13 mouse cellular contexts compared by ENCODE assay signal in the genomic region with DNA sequence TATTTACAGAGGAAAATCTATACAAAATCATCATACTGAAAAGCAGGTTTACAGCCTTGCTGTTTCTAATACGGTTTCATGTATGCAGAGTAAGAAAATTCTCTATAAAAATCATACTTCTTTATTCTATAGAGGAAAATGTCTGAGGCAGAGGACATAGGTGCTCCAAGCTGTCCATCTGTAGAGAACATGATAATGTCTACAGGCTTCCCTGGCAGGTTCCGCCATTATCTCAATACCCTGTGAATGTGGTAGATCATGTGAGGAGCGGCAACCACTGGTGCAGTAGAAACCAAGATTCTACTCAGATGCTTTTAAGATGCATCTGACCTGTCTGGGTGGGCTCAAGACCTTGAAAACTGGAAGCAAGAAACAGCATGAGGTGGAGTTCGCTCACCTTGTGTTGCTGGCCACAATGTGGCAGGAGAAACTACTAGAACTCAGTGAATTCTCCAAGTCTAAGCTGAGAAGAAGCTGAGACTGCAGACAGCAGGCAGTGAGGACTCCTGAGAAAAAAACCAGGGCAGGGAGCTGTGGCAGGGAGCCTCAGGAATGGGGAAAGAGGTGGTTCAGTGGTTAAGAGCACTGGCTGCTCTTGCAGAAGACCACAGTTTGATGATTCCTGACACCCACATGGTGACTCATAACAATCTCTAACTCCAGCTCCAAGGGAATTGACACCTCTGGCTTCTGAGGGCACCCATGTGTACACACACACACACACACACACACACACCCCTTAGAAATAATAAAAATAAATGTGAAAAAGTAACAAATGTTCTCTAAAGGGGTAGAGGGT. TPM values are rescaled to one million over a fixed set of nuclear protein-coding genes. Genes with fewer than 3 reads are reported as not detected.
DNase-seq lines count a peak whose midpoint lies in the region; ATAC-seq and TF ChIP-seq lines count a peak whose summit lies in the region.
"Had no signal": no experiment of that assay in that cellular context is flagged by ENCODE, and none has a peak within 500 bp of the region (broad histone marks: within the 10 kb centered on the region; RNA-seq: fewer than 3 reads in every experiment).

No protein-coding gene starts in this region.

- no peaks in the 10 kb centered on the region for H3K27me3 ChIP-seq in heart, embryonic 16.5 days (ENCODE audit: control insufficient read depth, insufficient read depth, low read length)
- H3K27me3 ChIP-seq in MEL (ENCODE audit: control insufficient read depth in 1 of 2, insufficient read depth in 2 of 2, low read length in 2 of 2) = no peaks in the 10 kb centered on the region
- no peaks in the 10 kb centered on the region for H3K27me3 ChIP-seq in liver, embryonic 16.5 days (ENCODE audit: control insufficient read depth, insufficient read depth, low read depth, low read length)
- H3K27me3 ChIP-seq in midbrain, embryonic 16.5 days (ENCODE audit: control insufficient read depth, insufficient read depth, low read depth, low read length) = no peaks in the 10 kb centered on the region
- H3K27me3 ChIP-seq: midbrain, embryonic 12.5 days had no signal

- TF ChIP-seq EP300 in MEL (IDR thresholded peaks at IDR 0.05; ENCODE audit: low read depth in 1 of 2, low read length in 2 of 2) = peak in 1 of 2 experiments; percentile 31; a peak in 1 of 4 replicates

- no peak for TF ChIP-seq RAD21 in MEL (IDR thresholded peaks at IDR 0.05; ENCODE audit: low read depth, low read length)

- WGBS in heart, embryonic 16.5 days = 88% methylated on average over 4 of the region's 4 CpGs
- WGBS in liver, embryonic 16.5 days (ENCODE audit: insufficient replicate concordance) = 44% methylated on average over 4 of the region's 4 CpGs
- 97% methylated on average over 4 of the region's 4 CpGs for WGBS in midbrain, embryonic 16.5 days

- peaks cover 73% of the 10 kb centered on the region for H3K4me1 ChIP-seq in heart, embryonic 16.5 days (ENCODE audit: control insufficient read depth, insufficient read depth, low read length)
- peaks cover 51 to 73% of the 10 kb centered on the region in 2 experiments for H3K4me1 ChIP-seq in MEL (ENCODE audit: control insufficient read depth in 1 of 2, insufficient read depth in 2 of 2, low read length in 2 of 2)
- H3K4me1 ChIP-seq in bone marrow macrophage, adult 2 months (ENCODE audit: control insufficient read depth, insufficient read depth, low read length) = peaks cover 59% of the 10 kb centered on the region
- peaks cover 92% of the 10 kb centered on the region for H3K4me1 ChIP-seq in liver, embryonic 16.5 days (ENCODE audit: control insufficient read depth, low read depth, low read length)
- H3K4me1 ChIP-seq in midbrain, embryonic 16.5 days (ENCODE audit: control insufficient read depth, insufficient read depth, low read length) = peaks cover 29% of the 10 kb centered on the region

- peaks cover 32% of the 10 kb centered on the region for H3K79me2 ChIP-seq in MEL (ENCODE audit: control insufficient read depth, insufficient read depth, low read length, poor library complexity)

- no peak for DNase-seq in heart, postnatal 14 days
- DNase-seq in MEL (ENCODE audit: low read depth, low spot score) = no peak
- no peak for DNase-seq in lung, postnatal 36 days
- DNase-seq: cerebellum, adult 11-12 months; cerebellum, postnatal 36 days; kidney, postnatal 25 days; lung, postnatal 4 days had no signal

- no peak for ATAC-seq in heart, embryonic 16.5 days (replicated peaks; ENCODE audit: extremely low read depth, insufficient read depth, low FRiP score)
- ATAC-seq in liver, embryonic 16.5 days (ENCODE audit: low read depth) = no peak
- no peak for ATAC-seq in midbrain, embryonic 16.5 days
- no peak for ATAC-seq in frontal cortex, adult (ENCODE audit: low TSS enrichment)

- intact Hi-C loops in heart, postnatal 14 days (cut with DNase I) = loop anchor here (5.0 kb wide), 1 partner anchor 101 kb away; no protein-coding TSS in a partner anchor

- H3K4me2 ChIP-seq in heart, embryonic 16.5 days (ENCODE audit: low read depth, low read length) = no peak overlapping the region
- H3K4me2 ChIP-seq in liver, embryonic 16.5 days (ENCODE audit: low read depth, low read length) = peak overlapping the region; percentile 79
- H3K4me2 ChIP-seq in midbrain, embryonic 16.5 days (ENCODE audit: low read length) = no peak overlapping the region
- H3K4me2 ChIP-seq: midbrain, embryonic 12.5 days had no signal

- H3K36me3 ChIP-seq in heart, embryonic 16.5 days (ENCODE audit: control insufficient read depth, insufficient read depth) = no peaks in the 10 kb centered on the region
- peaks cover 0 to 79% of the 10 kb centered on the region in 2 experiments; a peak in 2 of 4 replicates for H3K36me3 ChIP-seq in MEL (ENCODE audit: control insufficient read depth in 1 of 2, insufficient read depth in 2 of 2, low read length in 2 of 2)
- no peaks in the 10 kb centered on the region for H3K36me3 ChIP-seq in liver, embryonic 16.5 days (ENCODE audit: control insufficient read depth, insufficient read depth)
- H3K36me3 ChIP-seq in midbrain, embryonic 16.5 days (ENCODE audit: control insufficient read depth, insufficient read depth, low read length) = no peaks in the 10 kb centered on the region
- H3K36me3 ChIP-seq: midbrain, embryonic 12.5 days had no signal

- no peak for TF ChIP-seq CTCF in MEL (IDR thresholded peaks at IDR 0.05 in 2 of 3, conservative IDR thresholded peaks at IDR 0.05 in 1 of 3; ENCODE audit: control insufficient read depth in 1 of 3, insufficient read depth in 1 of 3, low read depth in 2 of 3, low read length in 3 of 3, poor library complexity in 1 of 3, severe bottlenecking in 1 of 3)
- no peak for TF ChIP-seq CTCF in bone marrow macrophage, adult 2 months (IDR thresholded peaks at IDR 0.05; ENCODE audit: low read depth, low read length)

- no peak overlapping the region for H3K9ac ChIP-seq in heart, embryonic 16.5 days (ENCODE audit: low read length)
- no peak overlapping the region for H3K9ac ChIP-seq in MEL (ENCODE audit: control insufficient read depth, low read depth, low read length, poor library complexity, severe bottlenecking)
- H3K9ac ChIP-seq in liver, embryonic 16.5 days (ENCODE audit: low read depth, low read length) = peak overlapping the region; percentile 64
- no peak overlapping the region for H3K9ac ChIP-seq in midbrain, embryonic 16.5 days (ENCODE audit: low read depth, low read length)
- H3K9ac ChIP-seq: midbrain, embryonic 12.5 days had no signal

- H3K27ac ChIP-seq in heart, embryonic 16.5 days (ENCODE audit: low read length) = peak overlapping the region; percentile 5; the same call in 1 of the 2 replicates
- peak overlapping the region; percentile 98 for H3K27ac ChIP-seq in MEL (ENCODE audit: control insufficient read depth, low read depth, low read length)
- peak overlapping the region; percentile 51; the same call in 1 of the 2 replicates for H3K27ac ChIP-seq in bone marrow macrophage, adult 2 months (ENCODE audit: insufficient read depth, low read depth, low read length)
- H3K27ac ChIP-seq in liver, embryonic 16.5 days (ENCODE audit: low read length) = peak overlapping the region; percentile 99
- H3K27ac ChIP-seq in midbrain, embryonic 16.5 days (ENCODE audit: low read length) = no peak overlapping the region
- H3K27ac ChIP-seq: midbrain, embryonic 12.5 days had no signal

- no peak overlapping the region for H3K4me3 ChIP-seq in heart, embryonic 16.5 days (ENCODE audit: low read length)
- no peak overlapping the region for H3K4me3 ChIP-seq in MEL (ENCODE audit: control insufficient read depth in 1 of 2, insufficient read depth in 1 of 2, low read depth in 2 of 2, low read length in 2 of 2)
- H3K4me3 ChIP-seq in bone marrow macrophage, adult 2 months (ENCODE audit: insufficient read depth, low read length) = no peak overlapping the region
- peak overlapping the region; percentile 7; the same call in 1 of the 2 replicates for H3K4me3 ChIP-seq in liver, embryonic 16.5 days (ENCODE audit: low read depth, low read length)
- no peak overlapping the region for H3K4me3 ChIP-seq in midbrain, embryonic 16.5 days (ENCODE audit: low read depth, low read length)
- H3K4me3 ChIP-seq: midbrain, embryonic 12.5 days had no signal

- no peaks in the 10 kb centered on the region for H3K9me3 ChIP-seq in heart, embryonic 16.5 days (replicated peaks; ENCODE audit: control insufficient read depth, low read length)
- H3K9me3 ChIP-seq in MEL (replicated peaks; ENCODE audit: insufficient read depth, low read length) = no peaks in the 10 kb centered on the region
- H3K9me3 ChIP-seq in liver, embryonic 16.5 days (replicated peaks; ENCODE audit: control insufficient read depth, low read length) = no peaks in the 10 kb centered on the region
- H3K9me3 ChIP-seq in midbrain, embryonic 16.5 days (replicated peaks; ENCODE audit: control insufficient read depth, low read length, poor library complexity, severe bottlenecking) = no peaks in the 10 kb centered on the region
- H3K9me3 ChIP-seq: midbrain, embryonic 12.5 days had no signal

- TF ChIP-seq POLR2A in MEL (IDR thresholded peaks at IDR 0.05; ENCODE audit: control insufficient read depth in 1 of 2, insufficient read depth in 1 of 2, low read depth in 1 of 2, low read length in 2 of 2, poor library complexity in 1 of 2) = no peak
- TF ChIP-seq POLR2A in bone marrow macrophage, adult 2 months (IDR thresholded peaks at IDR 0.05; ENCODE audit: borderline replicate concordance, low read depth, low read length) = no peak

TF ChIP-seq in MEL, 35 proteins besides CTCF, POLR2A, EP300 and RAD21 (continues in another document):
- no peak for TF ChIP-seq MAX (IDR thresholded peaks at IDR 0.05; ENCODE audit: low read length)
- no peak for TF ChIP-seq MXI1 (IDR thresholded peaks at IDR 0.05; ENCODE audit: low read depth, low read length)
- peak; percentile 56; the same call in 1 of the 2 replicates for TF ChIP-seq BHLHE40 (IDR thresholded peaks at IDR 0.05; ENCODE audit: borderline replicate concordance, low read depth, low read length)
- peak; percentile 64 for TF ChIP-seq USF1 (IDR thresholded peaks at IDR 0.05; ENCODE audit: low read depth, low read length)
- TF ChIP-seq ETS1 (IDR thresholded peaks at IDR 0.05; ENCODE audit: low read depth, low read length) = peak; percentile 50; the same call in 1 of the 2 replicates
- no peak for TF ChIP-seq ZC3H11A (IDR thresholded peaks at IDR 0.05; ENCODE audit: low read depth, low read length)
- 0 out of 2 replicates have a peak, but pooled peaks have one; percentile 1 for TF ChIP-seq SIN3A (IDR thresholded peaks at IDR 0.05; ENCODE audit: low read length)
- TF ChIP-seq POLR2AphosphoS2 (IDR thresholded peaks at IDR 0.05; ENCODE audit: low read length) = no peak

RNA-seq across cellular contexts. Expression of gene Tmem131, which starts 20.6 kb away (rescaled TPM):
- 8.9 and 9.0 TPM in 2 replicates for polyA plus RNA-seq in heart, embryonic 16.5 days (2015; fragmentation: Nextera tagmentation; extraction: Ambion mirVana)
- total RNA-seq in heart, postnatal 14 days (2021) = 10 to 100 TPM; 40.1 to 42.7 TPM
- 11.4 and 12.7 TPM in 2 replicates for total RNA-seq in MEL (2012; rRNA removed)
- 100 to 1,000 TPM in 1 of 2 experiments, 10 to 100 TPM in 1; 48.8 to 196 TPM for polyA plus RNA-seq in MEL (2012; ENCODE audit: insufficient read depth in 1 of 2, insufficient read length in 2 of 2, low read depth in 1 of 2, low replicate concordance in 2 of 2, missing spikeins in 1 of 2)
- polyA plus RNA-seq in bone marrow macrophage, adult 2 months (2012; ENCODE audit: insufficient read depth, insufficient read length, missing spikeins) = 32.0 and 38.3 TPM in 2 replicates
- polyA plus RNA-seq in liver, embryonic 16.5 days (2015; fragmentation: Nextera tagmentation; extraction: Ambion mirVana) = 7.7 and 8.8 TPM in 2 replicates
- 13.8 and 14.0 TPM in 2 replicates for polyA plus RNA-seq in midbrain, embryonic 16.5 days (2015; fragmentation: Nextera tagmentation; extraction: Ambion mirVana)
